Comparison of ENCODE assay signal across 15 mouse cellular contexts in genomic region chr13:24613433-24613832, GRCm38 (mm10). TPM values are rescaled to one million over a fixed set of nuclear protein-coding genes. Genes with fewer than 3 reads are reported as not detected.
DNase-seq lines count a peak whose midpoint lies in the region; ATAC-seq lines count a peak whose summit lies in the region.
"Had no signal": no experiment of that assay in that cellular context is flagged by ENCODE, and none has a peak within 500 bp of the region (broad histone marks: within the 10 kb centered on the region; RNA-seq: fewer than 3 reads in every experiment).

No protein-coding gene starts in this region.

- 90% methylated on average over 3 of the region's 3 CpGs for WGBS in forebrain, embryonic 15.5 days

- intact Hi-C loops in left cerebral cortex, postnatal 14 days (cut with DNase I): no loop called here

- no peak overlapping the region for H3K27ac ChIP-seq in forebrain, embryonic 15.5 days (replicated peaks)
- H3K27ac ChIP-seq: embryonic facial prominence, embryonic 15.5 days; heart, embryonic 10.5 days; layer of hippocampus, adult 2 months; limb, embryonic 13.5 days; stomach, embryonic 15.5 days had no signal

- DNase-seq in A20 (ENCODE audit: low read depth, low spot score): peak; percentile 86
- no peak for DNase-seq in left cerebral cortex, postnatal 14 days (ENCODE audit: low spot score in 2 of 2)
- DNase-seq in kidney, postnatal 14 days: no peak
- no peak for DNase-seq in ovary, postnatal 14 days (ENCODE audit: low spot score)
- DNase-seq: cerebellum, postnatal 25 days; kidney, adult 18-20 months had no signal

- ATAC-seq in CD4-positive, CD25-positive, alpha-beta regulatory T cell, adult 4 months: peak; percentile 82
- peak; percentile 18; the same call in 1 of the 2 replicates for ATAC-seq in granulocyte monocyte progenitor cell, adult 5-6 weeks (replicated peaks; ENCODE audit: poor library complexity, severe bottlenecking)
- no peak for ATAC-seq in forebrain, embryonic 15.5 days (replicated peaks)

- H3K27me3 ChIP-seq in megakaryocyte, embryonic 14.5 days (replicated peaks): no peaks in the 10 kb centered on the region
- H3K27me3 ChIP-seq in forebrain, embryonic 15.5 days: no peaks in the 10 kb centered on the region
- H3K27me3 ChIP-seq: embryonic facial prominence, embryonic 15.5 days; limb, embryonic 13.5 days; stomach, embryonic 15.5 days had no signal

- peaks cover 95% of the 10 kb centered on the region for H3K36me3 ChIP-seq in megakaryocyte, embryonic 14.5 days (replicated peaks; ENCODE audit: low read length)
- H3K36me3 ChIP-seq in forebrain, embryonic 15.5 days: no peaks in the 10 kb centered on the region
- H3K36me3 ChIP-seq: embryonic facial prominence, embryonic 15.5 days; heart, embryonic 10.5 days; limb, embryonic 13.5 days; stomach, embryonic 15.5 days had no signal

- peak overlapping the region; percentile 8 for H3K4me3 ChIP-seq in megakaryocyte, embryonic 14.5 days (replicated peaks)
- no peak overlapping the region for H3K4me3 ChIP-seq in forebrain, embryonic 15.5 days
- H3K4me3 ChIP-seq: embryonic facial prominence, embryonic 15.5 days; heart, embryonic 10.5 days; layer of hippocampus, adult 2 months; limb, embryonic 13.5 days; stomach, embryonic 15.5 days had no signal

- H3K9me3 ChIP-seq in megakaryocyte, embryonic 14.5 days: no peaks in the 10 kb centered on the region
- no peaks in the 10 kb centered on the region for H3K9me3 ChIP-seq in forebrain, embryonic 15.5 days
- H3K9me3 ChIP-seq: embryonic facial prominence, embryonic 15.5 days; heart, embryonic 10.5 days; limb, embryonic 13.5 days; stomach, embryonic 15.5 days had no signal

- H3K9ac ChIP-seq in forebrain, embryonic 15.5 days (replicated peaks): no peak overlapping the region
- H3K9ac ChIP-seq: embryonic facial prominence, embryonic 15.5 days; limb, embryonic 13.5 days; stomach, embryonic 15.5 days had no signal

- H3K4me1 ChIP-seq in megakaryocyte, embryonic 14.5 days: peaks cover 100% of the 10 kb centered on the region
- no peaks in the 10 kb centered on the region for H3K4me1 ChIP-seq in forebrain, embryonic 15.5 days
- H3K4me1 ChIP-seq: stomach, embryonic 15.5 days had no signal

- H3K4me2 ChIP-seq in forebrain, embryonic 15.5 days (replicated peaks): no peak overlapping the region
- H3K4me2 ChIP-seq: embryonic facial prominence, embryonic 15.5 days; limb, embryonic 13.5 days; stomach, embryonic 15.5 days had no signal

RNA-seq across cellular contexts. Expression of gene Ripor2, which starts 31.4 kb away (rescaled TPM):
- polyA plus RNA-seq in CD4-positive, CD25-positive, alpha-beta regulatory T cell, adult 4 months (2017; shearing (Covaris generic)): 100 to 1,000 TPM; 228 to 281 TPM
- total RNA-seq in granulocyte monocyte progenitor cell, adult 5-6 weeks (2014; fragmentation: Nextera tagmentation): 41.1 and 65.7 TPM in 2 replicates
- 27.8 and 33.5 TPM in 2 replicates for total RNA-seq in granulocyte monocyte progenitor cell, adult 5-6 weeks (2017)
- 8.1 and 12.6 TPM in 2 replicates for polyA plus RNA-seq in megakaryocyte, embryonic 14.5 days (2012; ENCODE audit: insufficient read depth, low replicate concordance)
- 24.5 and 26.8 TPM in 2 replicates for polyA plus RNA-seq in forebrain, embryonic 15.5 days (2015; fragmentation: Nextera tagmentation; extraction: Ambion mirVana)
- 10 to 100 TPM; 74.2 to 75.5 TPM for total RNA-seq in left cerebral cortex, postnatal 14 days (2021)
